Mouse (Mus musculus) spleen, postnatal 36 days (tissue): ENCODE data around the gene Cyp21a1.
"Not testable (repeated sequence)": the region's sequence is repeated elsewhere in the genome, so short reads cannot be mapped to it uniquely, and the experiment has no call there.

ENCODE experiments used
- DNase-seq, 2 experiments: peaks; one replicate each; pipeline ENCODE4 v3.0.0; 2022; ENCODE audit warnings: low spot score in 2 of 2, mixed read lengths in 1 of 2

Cyp21a1 gene

GRCm38 (mm10) chr17:34804871-34805562 is 656 bp upstream of the Cyp21a1 start:
- DNase-seq: no peak

DNA sequence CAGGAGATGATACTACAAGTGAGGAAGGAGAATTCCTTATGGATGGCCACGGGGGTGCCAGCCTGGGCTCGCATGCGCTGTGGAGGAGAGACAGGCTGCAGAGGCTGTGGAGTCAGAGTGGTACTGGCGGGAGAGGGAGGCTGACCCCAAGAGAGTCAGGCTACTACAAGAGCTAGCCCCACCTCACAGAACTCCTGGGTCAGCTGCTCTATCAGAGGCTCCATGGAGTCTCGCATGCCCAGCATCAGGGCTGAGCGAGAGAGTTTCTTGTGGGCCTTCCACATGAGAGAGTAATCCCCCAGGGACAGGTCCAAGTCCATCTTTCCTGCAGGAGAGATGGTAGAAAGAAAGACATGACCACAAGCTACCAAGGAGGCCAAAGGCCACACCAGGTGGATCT is 994 bp downstream of the Cyp21a1 start:
- DNase-seq: not testable (repeated sequence)

GRCm38 (mm10) chr17:34802756-34803155 is 1.6 kb downstream of the Cyp21a1 start:
- not testable (repeated sequence) for DNase-seq

GRCm38 (mm10) chr17:34800781-34801305 is 3.5 kb downstream of the Cyp21a1 start:
- DNase-seq: not testable (repeated sequence)

GRCm38 (mm10) chr17:34799531-34799925 is 4.8 kb downstream of the Cyp21a1 start:
- DNase-seq: no peak

- no peak for DNase-seq
These were observed 5.4 kb downstream of the Cyp21a1 start for GRCm38 (mm10) chr17:34798866-34799530.

- not testable (repeated sequence) for DNase-seq
These were observed 6.3 kb downstream of the Cyp21a1 start for GRCm38 (mm10) chr17:34798071-34798470.

GRCm38 (mm10) chr17:34797211-34797995 is 7.0 kb downstream of the Cyp21a1 start:
- DNase-seq: not testable (repeated sequence)

DNA sequence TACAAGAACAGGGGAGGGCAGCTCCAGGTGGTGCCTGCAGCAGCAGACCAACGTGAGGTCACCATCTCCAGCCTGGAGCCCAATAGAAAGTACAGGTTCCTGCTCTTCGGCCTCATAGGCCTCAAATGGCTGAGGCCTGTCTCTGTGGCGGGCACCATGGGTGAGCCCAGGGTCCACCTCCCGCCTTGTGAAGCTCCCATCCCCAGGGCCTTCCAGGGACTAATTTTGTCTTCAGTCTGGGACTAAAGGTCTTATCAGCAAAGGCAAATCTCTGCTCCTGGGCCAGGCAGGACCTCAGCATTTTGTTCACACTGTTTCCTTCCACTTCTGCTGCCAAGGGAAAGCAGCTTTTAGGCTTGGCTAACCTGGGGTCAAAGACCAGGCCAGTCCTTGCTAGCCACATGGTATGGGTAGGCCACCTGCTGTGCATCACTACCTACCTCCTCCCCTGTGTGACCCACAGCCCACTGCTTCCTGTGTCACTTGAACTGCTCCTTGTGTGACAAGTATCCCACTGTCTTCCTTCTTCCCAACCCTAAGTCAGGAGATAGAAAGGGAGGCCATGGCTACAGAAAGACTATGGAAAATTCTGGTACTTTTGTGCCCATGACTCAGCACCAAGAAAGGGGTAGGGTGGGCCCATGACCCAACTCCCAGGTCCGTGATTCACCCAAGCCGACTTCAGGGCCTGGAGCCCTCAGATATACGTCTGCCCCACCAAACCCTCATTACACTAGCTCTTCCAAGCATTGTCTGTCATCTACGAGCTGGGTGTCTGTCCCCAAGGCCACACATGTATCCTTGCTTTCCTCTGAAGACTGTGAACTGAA is 7.8 kb downstream of the Cyp21a1 start:
- DNase-seq: no peak

DNA sequence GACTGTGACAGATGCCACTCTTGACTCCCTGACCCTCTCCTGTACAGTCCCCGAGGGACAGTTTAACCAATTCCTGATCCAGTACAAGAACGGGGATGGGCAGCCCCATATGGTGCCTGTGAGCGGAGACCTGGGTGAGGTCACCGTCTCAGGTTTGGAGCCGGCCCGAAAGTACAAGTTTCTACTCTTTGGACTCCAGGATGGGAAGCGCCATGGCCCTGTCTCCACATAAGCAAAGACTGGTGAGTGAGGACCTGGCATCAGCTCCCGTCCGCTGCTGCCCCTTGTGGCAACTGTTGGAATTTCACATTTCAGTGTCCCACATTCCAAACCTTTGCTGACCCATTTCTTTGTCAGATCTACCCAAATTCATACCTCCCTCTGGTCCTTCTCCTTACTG is 8.7 kb downstream of the Cyp21a1 start:
- DNase-seq: no peak

DNA sequence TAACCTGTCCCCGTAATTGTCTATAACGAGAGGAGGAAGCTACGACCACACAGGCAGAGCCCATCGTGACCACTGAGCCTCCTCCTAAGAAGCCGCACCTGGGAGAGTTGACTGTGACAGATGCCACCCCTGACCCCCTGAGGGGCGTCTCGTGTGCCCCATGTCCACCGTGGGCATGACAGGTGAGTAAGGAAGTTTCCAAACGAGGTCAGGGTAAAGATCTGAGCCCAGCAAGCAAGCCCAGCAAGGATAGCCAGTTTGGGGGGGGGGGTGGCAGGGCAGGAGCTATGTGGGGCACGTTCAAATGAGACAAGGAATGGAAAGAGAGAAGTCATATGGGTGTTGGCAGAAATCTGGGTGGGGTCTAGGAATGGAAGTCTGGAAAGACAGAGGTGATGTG is 9.3 kb downstream of the Cyp21a1 start:
- DNase-seq: no peak

DNA sequence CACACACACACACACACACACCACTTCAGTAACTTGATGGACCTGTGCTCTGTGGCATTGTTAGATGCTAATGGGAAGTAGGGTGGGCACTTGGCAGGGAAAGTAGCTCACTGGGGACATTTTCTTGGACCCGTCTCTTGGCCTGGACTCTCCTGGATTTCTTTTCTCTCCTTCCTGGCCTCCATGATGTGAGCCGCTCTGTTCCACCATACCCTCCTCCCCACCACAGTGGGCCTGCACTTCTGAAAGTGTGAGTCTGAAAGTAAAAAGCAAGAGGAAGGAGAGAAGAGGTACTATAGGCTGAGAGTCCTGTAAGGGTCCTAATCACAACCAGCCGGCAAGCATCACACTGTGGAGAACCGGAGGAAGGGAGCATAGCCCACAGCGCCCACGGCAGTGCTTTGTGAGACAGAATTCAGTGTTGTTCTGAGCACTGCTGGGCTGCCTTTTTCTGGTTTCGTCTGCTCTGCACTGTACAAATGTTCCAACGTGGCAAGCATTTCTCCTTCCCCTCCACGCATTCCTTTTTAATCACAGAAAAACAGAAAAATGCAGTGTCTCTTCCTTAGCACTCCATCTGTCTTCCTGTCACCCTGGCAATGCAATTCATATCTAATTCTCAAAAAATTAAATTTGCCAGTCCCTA is 26.6 kb downstream of the Cyp21a1 start:
- DNase-seq: no peak

DNA sequence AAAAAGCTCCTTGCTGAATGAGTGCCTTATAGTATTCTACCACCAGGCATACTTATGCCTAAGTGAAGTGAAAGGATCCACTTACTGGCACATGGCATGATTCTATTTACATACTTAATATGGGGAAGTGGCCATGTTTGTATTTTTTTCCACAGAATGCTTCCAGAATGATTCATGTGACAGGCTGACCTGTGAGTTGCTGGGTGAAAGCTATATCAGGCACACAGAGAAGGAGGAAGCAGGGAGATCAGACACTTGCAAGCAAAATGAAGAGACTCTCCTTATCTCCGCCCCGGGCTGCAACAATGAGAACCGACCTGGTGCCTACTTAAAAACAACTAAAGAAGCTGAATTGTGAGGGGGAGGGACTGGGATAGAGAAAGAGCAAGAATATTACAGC is 42.9 kb downstream of the Cyp21a1 start:
- no peak for DNase-seq
